Mouse (Mus musculus) effector memory CD4-positive, alpha-beta T cell, adult 7 months (primary cell): ENCODE results near the gene Gm29666. TPM values are rescaled to one million over a fixed set of nuclear protein-coding genes. Genes with fewer than 3 reads are reported as not detected.

Source experiments
- polyA plus RNA-seq: library from polyadenylated mRNA; unstranded; fragments of 100-300 nt; shearing (Covaris generic); gene quantifications from one replicate; pipeline ENCODE4 v1.2.1, GENCODE M21; 2017

Gene Gm29666
- polyA plus RNA-seq: 0.44 TPM

GRCm38 (mm10) chr15:84919938-84920337 is at the start of gene Gm29666:
Gene Gm29666 (minus strand): TSS chr15:84920038.

GRCm38 (mm10) chr15:84922884-84923507 is 3.2 kb upstream of the Gm29666 start, which contains the start of gene Nup50:
Gene Nup50 (plus strand): TSS chr15:84923411.

Other genes starting within 250 kb of the Gm29666 start
- not detected for gene Arhgap8, start 200.0 kb downstream of the Gm29666 start, polyA plus RNA-seq
- gene Phf21b, start 64.0 kb downstream of the Gm29666 start, polyA plus RNA-seq: 1.9 TPM
- 92.3 TPM for gene Nup50, start 3.4 kb upstream of the Gm29666 start, polyA plus RNA-seq
- gene 5031439G07Rik, start 68.5 kb upstream of the Gm29666 start, polyA plus RNA-seq: 22.8 TPM
- not detected for gene Upk3a, start 97.1 kb upstream of the Gm29666 start, polyA plus RNA-seq
- gene Fam118a, start 108.9 kb upstream of the Gm29666 start, polyA plus RNA-seq: 39.1 TPM
- gene Smc1b, start 211.9 kb upstream of the Gm29666 start, polyA plus RNA-seq: 0.10 TPM
- not detected for gene Ribc2, start 212.0 kb upstream of the Gm29666 start, polyA plus RNA-seq